Mouse (Mus musculus) monocyte, adult 2 months (primary cell): ENCODE data around the gene Slc25a42.

Source experiments
- DNase-seq, 2 experiments: peaks; one replicate each; pipeline ENCODE4 v3.0.0; 2022; ENCODE audit warnings: low spot score in 2 of 2, low read depth in 1 of 2

Gene Slc25a42

DNA sequence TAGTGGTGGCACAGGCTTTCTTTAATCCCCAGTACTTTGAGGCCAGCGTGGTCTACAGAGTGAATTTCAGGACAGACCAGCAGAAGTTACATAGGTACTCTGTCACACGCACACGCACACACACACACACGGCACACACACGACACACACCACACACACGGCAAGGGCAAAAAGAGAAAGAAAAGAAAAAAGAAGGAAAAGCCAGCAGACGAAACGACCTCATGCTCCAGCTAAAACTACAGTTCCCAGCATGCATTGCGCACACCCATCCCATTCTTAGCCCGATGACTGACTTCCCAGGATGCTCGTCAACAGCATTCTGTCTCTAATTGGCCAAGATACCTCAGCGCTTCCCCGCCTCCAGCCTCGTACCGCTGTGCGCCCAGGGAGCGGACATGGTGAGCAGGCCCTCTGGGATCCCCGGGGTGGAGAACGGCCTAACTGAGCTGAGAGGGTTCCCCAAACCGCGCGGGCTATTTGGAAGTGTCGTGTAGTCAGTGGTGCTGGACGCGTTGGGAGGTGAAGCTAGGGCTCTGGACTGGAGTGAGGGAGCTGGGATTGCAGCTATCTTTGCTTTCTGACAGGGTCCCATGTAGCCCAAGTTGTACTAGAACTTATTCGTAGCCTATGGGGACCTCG is 39.9 kb downstream of the Slc25a42 start, which contains the start of gene Tmem161a:
Gene Tmem161a (plus strand): TSS at position 314 of the 639 bp plus-strand sequence.
- DNase-seq, result peak; percentile 78 to 83

GRCm38 (mm10) chr8:70171240-70171639 is 40.9 kb downstream of the Slc25a42 start:
- no peak for DNase-seq

DNA sequence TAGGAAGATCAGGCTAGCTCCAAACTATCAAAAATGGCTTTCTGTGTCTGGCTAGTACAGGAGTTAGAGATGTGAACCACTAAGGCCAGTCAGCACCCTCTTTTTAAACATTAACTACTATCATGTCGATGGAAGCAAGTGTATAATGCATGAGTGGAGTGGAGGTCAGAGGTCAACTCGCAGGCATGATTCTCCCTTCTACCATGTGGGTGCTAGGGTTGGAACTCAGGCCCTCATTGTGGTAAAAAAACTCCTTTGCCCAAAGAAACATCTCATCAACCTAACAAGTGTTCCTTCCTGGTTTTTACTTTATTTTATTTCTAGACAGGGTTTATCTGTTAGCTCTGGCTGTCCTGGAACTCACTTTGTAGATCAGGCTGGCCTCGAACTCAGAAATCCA is 41.4 kb downstream of the Slc25a42 start:
- DNase-seq, result no peak

GRCm38 (mm10) chr8:70170116-70170515 is 42.0 kb downstream of the Slc25a42 start:
- no peak for DNase-seq

DNA sequence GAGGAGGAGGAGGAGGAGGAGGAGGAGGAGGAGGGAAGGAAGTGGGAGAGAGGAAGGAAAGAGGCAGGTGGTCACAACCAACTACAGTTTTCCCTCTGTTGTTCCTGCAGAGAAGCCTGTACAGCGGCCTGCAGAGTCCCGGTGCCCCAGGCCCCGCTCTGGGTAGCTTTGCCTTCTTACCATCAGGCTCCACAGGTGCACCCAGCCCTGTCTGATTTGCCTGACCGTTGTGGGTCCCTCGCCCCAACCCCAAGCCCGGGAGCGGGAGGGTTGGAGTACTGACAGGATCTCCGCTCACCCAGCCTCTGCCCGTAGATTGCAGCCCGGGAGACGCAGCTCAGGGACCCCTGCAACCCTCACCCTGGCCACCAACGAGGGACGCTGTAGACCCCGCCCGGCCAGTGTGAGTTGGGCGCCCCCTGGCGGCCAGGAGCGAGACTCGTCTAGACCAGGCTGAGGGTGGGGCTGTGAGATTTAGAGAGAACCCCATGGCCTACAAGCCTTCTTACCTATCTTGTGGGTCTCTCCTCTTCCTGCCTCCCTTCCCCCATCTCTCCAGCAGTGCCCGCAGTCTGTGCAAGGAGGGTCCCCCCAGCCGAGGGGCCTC is 45.5 kb downstream of the Slc25a42 start:
- DNase-seq, result peak in 1 of 2 experiments; percentile 48

DNA sequence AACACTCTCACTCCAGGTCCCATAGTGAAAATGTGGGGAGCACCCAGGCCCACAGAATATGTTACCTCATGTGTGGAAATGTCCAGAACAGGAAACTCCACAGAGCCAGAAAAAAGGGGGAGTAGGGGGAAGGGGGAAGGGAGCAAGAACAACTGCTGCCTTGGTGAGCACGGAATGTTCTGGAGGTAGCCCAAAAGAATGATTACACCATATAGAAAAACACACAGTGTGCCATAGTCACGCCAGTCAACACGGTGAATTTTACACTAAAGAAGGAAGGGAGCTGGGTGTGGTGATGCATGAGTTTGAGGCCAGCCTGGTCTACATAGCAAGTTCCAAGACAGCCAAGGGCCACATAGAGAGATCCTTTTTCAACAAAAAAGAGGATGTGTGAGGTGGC is 48.8 kb downstream of the Slc25a42 start:
- no peak for DNase-seq

DNA sequence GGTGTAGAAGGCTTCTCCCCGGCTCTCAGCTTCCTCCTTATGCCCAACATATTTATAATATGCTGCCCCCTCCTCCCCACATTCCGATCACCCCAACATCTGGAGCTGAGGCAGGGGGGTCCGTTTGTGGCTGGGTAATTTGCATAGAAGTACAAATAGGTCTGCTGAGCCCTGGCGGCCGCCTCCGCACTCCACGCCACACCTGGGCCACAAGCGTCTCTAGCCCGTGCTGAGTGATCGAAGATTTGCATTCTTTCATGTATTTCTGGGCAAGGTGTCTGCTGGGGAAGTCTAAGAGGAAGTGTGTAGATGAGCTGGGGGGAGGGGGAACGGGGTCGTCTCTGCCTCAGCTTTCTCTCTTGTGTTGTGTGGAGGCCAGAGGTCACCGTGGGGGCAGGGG is 52.1 kb downstream of the Slc25a42 start:
- DNase-seq, result no peak

- no peak for DNase-seq
These were observed 52.9 kb downstream of the Slc25a42 start for GRCm38 (mm10) chr8:70159211-70159610.

- DNase-seq, result peak in 1 of 2 experiments; percentile 45
These were observed 53.8 kb downstream of the Slc25a42 start for GRCm38 (mm10) chr8:70158069-70158853.

- DNase-seq, result no peak
These were observed 54.8 kb downstream of the Slc25a42 start for GRCm38 (mm10) chr8:70157240-70157800.

GRCm38 (mm10) chr8:70152537-70153257 is 59.4 kb downstream of the Slc25a42 start:
- peak in 1 of 2 experiments; percentile 21 for DNase-seq

DNA sequence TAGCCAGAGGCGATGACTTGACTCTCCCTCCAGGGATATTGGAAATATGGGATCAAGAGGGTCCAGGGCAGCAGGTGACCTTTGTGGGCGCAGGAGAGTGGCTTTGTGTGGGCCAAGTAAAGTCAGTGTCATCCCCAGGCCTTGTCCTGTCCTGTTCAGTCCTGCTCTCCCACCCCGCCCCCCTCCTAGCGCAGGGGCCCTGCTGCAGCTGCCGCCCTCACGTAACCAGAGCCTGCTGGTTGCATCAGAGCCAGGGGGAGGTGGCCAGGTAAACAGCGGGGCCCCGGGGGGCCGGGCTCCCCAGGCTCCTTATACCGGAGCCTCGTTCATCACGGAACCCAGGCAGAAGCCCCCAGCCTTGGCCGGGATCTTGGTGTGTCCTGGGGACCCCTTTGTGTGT is 61.9 kb downstream of the Slc25a42 start:
- no peak for DNase-seq

DNA sequence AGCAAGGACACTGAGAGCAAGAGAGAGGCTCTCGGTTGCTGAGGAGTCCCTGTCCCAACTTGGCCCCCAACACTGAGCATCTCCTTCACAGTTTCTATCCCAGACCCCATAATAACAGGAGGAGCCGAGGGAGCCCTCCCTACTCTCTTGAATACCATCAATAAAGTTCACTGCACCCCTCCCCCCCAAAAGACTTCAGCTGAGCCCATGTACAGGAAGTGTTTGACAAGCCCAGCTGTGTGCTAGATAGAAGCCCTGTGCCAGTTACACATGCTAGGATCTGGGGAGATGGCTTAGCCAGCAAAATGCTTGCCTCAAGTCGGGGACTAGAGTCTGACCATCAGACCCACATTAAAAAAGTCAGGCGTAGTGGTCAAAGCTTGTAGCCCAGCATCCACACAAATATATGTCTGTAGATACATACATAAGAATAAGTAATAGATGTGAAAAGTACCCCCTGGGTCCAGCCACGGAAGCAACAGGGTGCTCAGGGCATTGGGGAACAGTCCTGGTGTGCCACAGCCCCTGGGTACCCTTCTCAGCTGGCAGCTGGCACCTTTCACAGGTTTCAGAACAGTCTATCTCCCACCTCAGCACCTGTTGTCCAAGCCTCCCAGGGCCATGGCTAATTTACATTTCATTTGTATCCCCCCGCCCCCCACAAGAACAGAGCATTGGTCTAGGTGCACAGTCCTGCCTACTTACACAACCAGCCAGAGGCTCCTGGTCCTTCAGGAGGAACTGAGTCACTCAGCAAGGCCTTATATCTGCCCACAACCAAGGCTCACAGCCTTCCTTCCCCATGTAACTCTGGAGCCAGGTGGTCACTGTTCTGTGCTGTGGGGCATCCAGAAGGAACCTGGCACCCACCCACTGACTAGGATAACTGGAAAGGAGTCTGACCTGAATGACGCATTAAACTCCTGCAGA is 64.2 kb downstream of the Slc25a42 start:
- DNase-seq, result no peak

DNA sequence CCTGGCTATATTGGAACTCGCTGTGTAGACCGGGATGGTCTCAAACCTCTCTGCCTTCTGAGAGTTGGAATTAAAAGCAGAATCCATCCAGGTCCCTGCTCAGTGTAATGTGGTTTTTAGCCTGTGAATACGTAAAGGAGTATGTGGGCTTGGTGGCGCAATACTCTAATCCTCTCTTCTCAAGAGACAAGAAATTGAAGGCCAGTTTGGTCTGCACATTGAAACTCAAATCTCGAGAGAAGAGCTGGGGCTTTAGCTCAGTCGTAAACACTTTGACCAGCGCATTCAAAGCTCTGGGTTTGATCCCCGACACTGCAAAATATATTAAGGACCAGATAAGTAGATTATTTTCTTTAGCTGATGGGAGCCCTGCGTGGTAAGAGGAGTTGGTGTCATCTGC is 72.1 kb downstream of the Slc25a42 start:
- no peak for DNase-seq

DNA sequence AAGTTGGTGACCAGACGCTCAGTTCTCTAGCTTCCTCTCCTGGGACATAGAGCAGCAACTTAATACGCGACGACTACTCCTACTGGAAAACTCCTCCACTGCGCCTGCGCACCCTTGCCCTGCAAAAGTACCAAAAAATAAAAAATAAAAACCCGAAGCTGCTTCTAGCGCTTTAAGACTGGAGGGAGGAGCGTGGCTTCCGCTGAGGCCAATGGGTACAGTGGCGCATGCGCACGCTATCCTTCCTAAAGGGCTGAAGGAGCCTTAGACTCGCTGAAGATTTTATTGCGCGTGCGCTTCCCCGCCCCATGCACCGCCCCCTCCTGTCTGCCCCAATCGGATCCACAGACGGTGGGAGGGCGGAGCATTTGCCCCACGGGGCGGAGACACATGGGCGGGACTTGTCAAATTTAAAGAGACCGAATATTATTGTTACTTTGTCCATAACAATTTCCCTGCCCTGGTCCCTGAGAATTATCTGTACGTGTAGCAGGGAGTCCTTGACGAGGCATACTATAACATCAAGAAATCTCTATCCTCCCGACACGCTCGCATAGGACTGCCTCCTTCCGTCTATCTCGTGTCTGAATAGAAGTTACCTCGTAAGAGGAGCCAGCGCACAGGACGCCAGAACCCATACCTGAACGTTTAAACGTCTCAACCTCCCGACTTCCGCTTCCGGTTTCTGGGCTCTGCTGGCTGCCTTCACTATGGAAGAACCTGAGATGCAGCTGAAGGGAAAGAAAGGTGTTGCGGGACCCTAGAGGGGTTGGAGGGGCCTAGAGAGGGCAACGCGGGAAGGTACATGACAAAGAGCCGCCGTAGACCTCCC is 72.9 kb downstream of the Slc25a42 start, which contains the start of the genes Rfxank, Borcs8 and Mef2b:
Gene Rfxank (minus strand): TSS at position 129 of the 832 bp plus-strand sequence.
Gene Borcs8 (plus strand): TSS at position 474 of the 832 bp plus-strand sequence.
Gene Mef2b (plus strand): TSS at position 686 of the 832 bp plus-strand sequence.
- DNase-seq, result peak; percentile 96 to 98

GRCm38 (mm10) chr8:70137890-70138289 is 74.2 kb downstream of the Slc25a42 start:
- DNase-seq, result no peak

DNA sequence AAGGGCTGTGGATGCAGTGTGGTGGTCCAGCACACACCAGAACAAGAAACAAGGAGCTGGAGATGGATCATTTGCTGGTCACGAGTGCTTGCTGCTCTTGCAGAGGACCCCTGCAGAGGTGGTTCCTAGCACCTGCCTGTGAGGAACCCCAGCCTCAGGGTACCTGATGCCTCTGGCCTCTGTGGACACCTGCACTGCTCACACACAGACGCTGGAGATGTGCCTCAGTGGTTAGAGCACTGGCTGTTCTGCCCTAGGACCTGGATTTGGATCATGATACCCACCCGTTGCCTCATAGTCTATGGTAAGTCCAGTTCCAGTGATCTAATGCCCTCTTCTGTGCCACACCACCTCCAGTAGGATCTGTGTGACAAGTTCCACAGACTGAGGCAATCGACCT is 75.5 kb downstream of the Slc25a42 start:
- DNase-seq, result no peak

DNA sequence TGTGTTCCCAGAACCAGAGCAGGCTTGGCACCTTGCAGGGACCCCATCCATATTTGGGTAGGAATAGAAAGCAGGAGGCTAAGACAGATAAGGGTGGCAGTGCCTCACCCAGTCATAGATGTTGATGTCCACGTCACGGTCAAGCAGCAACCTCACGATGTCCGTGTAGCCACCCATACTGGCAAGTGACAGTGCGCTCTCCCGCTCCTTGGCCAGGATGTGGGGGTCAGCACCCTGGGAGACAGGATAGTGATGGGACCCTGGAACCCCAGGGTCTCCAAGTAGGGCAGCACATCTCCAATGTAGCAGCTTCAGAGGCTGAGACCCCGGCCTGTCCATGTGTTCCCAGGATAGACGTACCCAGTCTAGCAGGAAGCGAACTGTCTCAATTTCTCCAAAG is 77.2 kb downstream of the Slc25a42 start:
- DNase-seq, result no peak
